Mouse (Mus musculus): ENCODE results near the gene Mast4.

Mast4 gene

DNA sequence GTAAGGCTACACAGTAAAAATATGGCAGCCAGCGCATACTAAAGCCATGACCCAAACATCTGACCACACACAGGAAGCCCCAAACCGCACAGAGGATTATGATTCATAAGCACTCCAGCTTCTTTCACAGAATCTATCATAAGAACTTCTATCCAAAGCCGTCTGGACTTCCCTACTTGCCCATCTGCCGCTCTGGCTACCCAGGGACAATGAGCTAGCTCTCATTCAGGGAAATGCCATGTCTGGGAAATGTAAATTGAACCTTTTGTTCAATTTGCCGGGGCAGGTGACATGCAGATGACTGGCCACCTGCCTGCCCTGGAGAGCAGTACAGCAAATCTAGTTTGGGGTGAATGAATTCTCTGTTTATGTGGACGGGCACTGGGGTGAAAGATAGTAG lies 438.4 kb downstream of the Mast4 start:
- DNase-seq (ENCODE audit: low read depth, low spot score) = peak; percentile 31

DNA sequence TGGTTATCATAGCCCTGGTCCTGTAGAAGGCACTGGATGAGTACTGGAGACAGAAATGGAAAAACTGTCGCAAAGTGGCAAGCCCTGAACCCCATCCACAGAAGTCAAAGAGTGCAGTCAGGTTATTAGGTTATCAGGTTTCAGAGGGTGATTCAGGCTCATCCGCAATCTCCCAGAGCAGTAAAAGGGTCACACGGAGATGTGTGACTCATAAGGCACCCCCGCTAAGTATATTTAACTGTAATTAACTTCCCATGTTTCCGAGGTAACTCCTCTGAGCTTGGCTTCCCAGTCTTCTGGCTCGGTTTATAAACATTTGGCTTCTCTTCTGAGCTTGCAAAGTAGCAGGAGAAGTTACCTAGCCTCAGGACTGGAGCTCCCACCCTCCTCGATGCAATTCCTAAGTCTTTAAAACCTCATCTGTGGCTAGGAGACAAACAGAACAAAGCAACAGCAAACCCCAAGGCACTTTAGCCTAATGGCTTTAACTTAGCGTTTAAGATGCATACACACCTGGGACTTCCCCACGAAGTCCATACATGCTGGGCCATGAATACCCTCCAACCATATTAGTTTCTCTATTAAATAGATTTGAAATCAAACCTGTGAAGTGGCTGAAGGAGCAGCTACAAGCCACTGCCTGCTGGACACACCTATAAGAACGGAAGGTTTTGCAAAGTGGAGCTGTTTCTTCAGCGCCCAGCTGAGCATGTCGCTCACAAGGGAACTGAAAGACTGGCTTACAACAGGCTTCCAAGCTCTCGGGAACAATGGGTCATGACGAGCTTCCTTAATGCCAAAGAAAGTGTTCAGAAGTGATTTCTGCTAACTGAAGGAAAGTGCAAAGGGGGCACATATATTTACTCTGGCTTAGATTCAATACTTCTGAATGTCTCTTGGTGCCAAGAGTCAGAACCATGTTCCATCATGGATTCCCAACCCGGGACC lies 439.7 kb downstream of the Mast4 start:
- DNase-seq (ENCODE audit: low read depth, low spot score) = no peak

DNA sequence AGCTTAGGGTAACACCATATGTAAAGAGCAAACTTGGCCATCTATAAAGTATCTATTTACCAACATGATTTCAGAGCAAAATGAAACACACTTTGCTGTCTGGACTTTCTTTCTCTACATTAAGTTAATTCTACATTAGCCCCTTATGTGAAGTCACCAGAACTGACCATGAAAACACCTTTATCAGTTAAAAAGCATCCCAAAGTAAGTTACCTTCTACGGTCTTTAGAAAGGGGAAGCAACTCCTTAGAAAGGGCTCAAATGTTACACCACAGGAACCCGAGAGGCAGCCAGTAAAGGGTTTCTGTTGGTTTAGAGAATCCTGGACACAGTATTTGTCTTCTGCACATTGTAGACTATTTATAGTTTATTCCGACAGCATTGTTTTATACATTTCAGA lies 441.5 kb downstream of the Mast4 start:
- no peak for DNase-seq (ENCODE audit: low read depth, low spot score)

DNA sequence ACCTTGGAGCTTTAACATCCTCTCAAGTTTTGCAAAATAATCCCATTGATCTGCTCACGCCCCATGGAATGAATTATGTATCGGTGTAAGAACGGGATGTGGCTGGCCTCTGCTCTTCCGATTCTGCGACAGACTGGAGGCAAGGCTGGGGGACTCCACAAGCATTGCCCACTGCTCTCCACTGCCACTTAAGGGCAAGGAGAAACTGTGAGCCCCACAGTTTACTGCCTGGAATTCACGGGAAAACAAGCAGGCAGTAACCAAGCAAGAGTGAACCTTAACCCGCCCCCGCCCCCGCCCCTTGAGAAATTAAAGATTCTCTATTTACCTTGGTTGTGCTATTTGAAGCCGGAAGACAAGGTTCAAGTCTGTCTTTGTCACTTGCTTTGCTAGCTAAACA lies 444.3 kb downstream of the Mast4 start:
- DNase-seq (ENCODE audit: low read depth, low spot score) = no peak

DNA sequence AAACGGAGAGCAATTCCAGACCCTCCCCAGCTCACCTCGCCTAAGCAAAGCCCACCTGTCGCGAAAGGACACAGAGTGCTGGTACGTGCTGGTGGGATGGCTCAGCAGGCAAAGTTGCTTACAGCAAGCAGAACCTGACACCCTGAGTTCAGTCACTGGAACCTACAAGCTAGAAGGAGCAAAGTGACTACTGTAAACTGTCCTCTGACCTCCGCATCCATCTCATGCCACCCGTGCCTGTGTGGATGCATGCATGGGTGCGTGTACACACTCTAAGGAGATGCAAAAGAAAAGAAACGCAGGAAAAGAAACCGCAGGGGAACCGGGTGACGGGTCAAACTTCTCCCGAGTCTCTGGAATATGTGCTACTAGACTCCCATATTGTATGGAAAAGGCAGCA lies 444.8 kb downstream of the Mast4 start:
- DNase-seq (ENCODE audit: low read depth, low spot score) = no peak

GRCm38 (mm10) chr13:102888895-102889490 lies 445.3 kb downstream of the Mast4 start:
- DNase-seq (ENCODE audit: low read depth, low spot score) = peak; percentile 10

DNA sequence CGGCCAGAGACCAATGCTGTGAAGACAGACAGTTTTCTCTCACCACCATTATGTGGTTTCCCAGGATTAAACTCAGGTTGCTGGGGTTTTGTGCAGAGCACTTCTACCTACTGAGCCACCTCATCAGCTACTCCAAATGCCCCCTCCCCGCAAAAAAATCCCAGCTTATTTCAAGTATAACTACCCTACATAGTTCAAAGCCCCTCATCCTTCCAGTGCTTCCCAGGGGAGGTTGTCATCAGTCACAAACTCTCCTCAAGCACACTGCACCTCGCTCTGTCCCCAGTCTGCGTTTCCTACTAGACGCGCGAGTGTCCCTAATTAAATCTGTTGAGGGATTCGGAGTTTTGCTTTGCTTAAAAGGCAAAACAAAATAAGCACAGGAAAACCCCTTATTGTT lies 446.1 kb downstream of the Mast4 start:
- DNase-seq (ENCODE audit: low read depth, low spot score) = no peak

DNA sequence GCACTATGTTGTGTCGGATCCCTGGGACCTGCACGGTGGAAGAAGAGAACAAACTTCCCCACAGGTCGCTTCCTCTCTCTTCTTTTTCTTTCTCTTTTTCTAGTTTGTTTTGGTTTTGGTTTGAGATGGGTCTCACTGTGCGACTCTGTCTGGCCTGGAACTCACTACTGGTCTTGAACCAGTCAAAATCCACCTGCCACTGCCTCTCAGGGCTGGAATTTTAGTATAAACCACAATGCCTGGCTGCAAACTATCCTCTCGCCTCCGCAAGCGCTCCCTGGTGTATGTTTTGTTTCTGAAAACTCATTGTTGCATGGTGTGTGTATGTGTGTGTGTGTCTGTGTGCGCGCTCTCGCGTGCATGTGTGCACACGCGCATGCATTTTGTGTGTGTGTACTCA lies 446.8 kb downstream of the Mast4 start:
- no peak for DNase-seq (ENCODE audit: low read depth, low spot score)

GRCm38 (mm10) chr13:102886788-102887187 lies 447.5 kb downstream of the Mast4 start:
- no peak for DNase-seq (ENCODE audit: low read depth, low spot score)

DNA sequence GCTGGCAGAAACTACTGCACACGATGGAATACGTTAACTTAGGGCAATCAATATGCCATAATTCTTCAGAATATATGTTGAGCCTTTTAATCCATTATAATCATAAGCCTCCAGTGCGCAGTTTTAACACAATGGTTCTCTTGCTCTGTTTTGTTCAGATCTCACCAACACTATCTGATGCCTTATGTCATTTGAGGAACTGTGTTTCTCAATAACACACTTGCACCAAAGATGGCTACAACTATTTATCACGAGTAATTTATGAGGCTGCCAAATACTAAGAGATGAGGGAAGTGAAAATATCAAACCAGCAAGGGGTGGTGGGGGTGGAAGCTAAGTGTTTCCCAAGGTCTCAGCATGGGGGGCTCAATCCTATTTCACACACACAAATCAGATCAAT lies 448.1 kb downstream of the Mast4 start:
- DNase-seq (ENCODE audit: low read depth, low spot score) = no peak

DNA sequence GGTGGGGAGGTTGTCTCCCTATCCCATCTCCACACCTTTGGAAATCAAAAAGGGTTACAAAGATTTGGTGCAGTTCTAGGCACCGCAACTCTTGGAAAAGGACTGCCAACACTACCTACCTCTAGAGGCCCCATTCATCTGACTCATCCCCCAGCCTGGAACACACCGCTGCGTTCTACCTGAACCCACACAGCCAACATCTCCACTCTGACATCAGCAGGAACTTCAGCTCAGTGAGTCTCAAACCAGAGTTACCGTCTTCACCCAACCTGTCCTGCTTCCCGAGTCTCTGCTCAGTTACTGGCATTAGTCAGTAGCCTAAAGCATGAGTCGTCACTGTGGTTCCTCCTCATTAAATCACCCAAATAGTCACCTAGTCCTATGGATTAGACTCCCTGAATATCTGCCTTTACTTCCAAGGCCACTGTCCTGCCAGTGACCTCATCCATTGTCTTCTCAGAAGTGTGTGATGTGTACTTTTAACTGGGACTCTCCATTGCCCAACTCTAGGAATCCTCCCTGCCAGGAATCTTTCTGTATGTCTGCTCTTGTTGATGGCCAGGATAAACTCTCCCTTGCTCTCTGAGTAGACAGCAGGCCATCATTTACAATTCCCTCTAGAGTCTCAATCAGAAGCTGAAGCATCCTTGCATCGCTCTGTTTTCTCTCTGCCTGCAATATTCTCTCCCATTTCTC lies 453.8 kb downstream of the Mast4 start:
- DNase-seq (ENCODE audit: low read depth, low spot score) = no peak

DNA sequence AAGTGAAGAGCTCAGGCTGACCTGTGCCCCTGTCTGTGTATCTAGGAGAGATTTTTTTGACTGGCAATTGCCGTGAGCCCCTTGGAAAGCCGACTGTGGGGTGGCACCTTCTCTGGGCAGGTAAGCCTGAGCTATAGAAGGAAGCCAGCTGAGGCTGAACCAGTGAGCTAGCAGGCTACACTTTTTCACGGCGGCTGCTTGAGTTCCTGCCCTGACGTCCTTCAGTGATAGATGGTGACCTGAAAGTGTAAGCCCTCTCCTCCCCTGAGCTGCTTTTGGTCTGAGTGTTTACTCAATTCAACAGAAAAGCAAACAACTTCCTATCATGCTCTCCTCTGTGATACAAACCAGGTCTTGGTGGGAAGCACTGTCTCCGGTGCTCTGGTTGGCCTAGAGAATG lies 455.7 kb downstream of the Mast4 start:
- DNase-seq (ENCODE audit: low read depth, low spot score) = no peak

DNA sequence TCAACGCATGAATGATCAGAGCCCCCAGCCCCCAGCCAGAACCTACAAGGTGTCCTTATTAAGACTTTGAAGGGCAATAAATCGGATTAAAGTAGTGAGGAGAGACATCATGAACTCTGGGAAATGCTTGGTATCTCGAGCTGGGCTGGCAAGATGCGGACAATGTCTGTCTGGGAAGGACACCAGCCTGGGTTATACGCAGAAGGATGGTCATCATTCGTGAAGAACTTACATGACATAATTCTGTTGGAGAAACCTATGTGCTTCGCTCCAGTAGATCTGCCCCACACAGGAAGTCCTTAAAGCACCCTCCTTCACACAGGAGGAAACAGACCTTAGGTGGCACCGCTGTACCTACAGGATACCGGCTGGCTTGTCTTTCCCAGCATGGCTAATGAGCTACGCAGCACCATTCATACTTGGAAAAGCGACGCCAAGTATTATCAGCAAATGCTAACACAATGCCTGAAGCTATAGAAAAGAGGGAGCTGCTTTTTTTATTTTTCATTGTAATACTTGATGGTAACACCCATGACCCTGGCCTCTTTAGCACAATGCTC lies 456.5 kb downstream of the Mast4 start:
- no peak for DNase-seq (ENCODE audit: low read depth, low spot score)

GRCm38 (mm10) chr13:102877154-102877553 lies 457.1 kb downstream of the Mast4 start:
- DNase-seq (ENCODE audit: low read depth, low spot score) = no peak

GRCm38 (mm10) chr13:102875520-102875919 lies 458.8 kb downstream of the Mast4 start:
- DNase-seq (ENCODE audit: low read depth, low spot score) = no peak

DNA sequence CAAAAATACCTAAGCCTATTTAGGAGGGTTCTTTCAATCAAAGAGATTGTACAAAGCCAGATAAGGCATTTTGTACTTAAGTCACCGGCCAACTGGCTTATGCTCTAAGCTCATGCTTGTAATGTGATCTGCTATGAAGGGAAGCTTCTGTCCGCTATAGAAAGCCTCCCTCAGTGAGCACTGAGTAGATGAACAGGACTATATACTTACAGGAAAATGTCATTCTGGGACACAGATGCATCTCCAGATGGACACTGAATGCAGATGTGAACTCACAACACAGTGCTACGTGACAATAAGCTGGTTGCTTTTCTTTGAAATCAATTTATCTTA lies 459.2 kb downstream of the Mast4 start:
- DNase-seq (ENCODE audit: low read depth, low spot score) = no peak

DNA sequence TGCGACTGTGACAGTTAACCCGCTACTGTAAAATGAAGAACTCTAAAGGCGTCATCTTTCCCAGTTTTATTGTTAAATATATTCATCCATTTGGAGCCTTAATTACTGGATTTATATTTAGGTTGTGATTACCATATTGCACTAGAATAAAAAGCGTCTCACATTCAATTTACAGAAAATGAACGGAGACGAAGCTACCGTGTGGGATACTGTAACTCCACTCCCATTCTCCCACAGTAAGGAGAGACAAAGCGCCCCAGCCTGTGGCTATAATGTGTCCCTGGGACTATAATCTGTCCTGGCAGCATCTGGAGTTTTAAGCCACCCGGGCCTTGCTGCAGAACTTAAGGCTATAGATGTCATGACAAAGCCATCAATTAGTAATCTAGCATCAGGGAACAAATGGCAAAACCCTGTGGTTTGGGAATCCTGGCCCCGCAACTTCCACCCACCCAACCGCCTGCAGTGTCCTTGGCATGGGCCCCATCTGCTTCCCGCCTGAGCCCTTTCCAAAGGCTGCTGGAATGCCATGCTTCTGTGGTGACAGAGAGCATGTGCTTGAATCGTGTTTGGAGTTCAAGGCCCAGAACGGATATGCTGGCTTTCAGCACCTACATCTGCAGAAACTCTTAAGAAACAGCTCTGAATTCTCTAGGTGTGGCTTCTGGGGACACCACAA lies 459.7 kb downstream of the Mast4 start:
- peak; percentile 12 for DNase-seq (ENCODE audit: low read depth, low spot score)

GRCm38 (mm10) chr13:102873412-102874016 lies 460.8 kb downstream of the Mast4 start:
- no peak for DNase-seq (ENCODE audit: low read depth, low spot score)

DNA sequence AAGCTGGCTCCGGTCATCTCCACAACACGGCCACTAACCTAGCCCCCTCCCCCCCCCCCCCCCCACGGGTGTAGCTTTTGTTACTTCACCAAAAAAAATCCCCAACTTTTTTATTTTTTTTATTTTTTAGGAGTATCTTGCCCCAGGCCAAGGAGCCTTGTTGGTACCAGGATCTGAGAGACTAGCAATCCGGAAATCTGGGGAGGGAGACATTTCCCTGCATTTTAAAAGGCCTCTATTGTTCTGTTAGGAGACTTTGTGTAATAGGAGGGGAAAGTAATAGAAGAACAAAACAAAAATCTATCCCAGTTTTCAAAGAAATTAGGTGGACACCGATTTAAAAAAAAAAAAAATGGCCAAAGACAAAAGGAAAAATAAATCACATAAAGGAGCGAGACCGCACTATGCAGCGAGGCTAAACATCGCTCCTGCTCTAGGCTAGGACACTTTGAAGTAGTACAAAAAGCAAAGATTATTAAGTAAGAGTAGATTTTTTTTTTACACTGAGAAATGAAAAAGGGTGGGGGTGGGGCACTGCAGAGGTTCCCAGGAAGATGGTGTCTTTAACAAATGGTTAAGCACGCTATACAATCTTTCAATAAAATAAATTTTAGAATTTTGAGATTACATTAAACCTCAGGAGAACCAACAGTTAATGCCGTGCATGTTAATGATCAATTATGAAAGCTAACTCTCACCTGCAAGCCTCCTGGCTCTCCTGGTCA lies 462.8 kb downstream of the Mast4 start:
- DNase-seq (ENCODE audit: low read depth, low spot score) = no peak

DNA sequence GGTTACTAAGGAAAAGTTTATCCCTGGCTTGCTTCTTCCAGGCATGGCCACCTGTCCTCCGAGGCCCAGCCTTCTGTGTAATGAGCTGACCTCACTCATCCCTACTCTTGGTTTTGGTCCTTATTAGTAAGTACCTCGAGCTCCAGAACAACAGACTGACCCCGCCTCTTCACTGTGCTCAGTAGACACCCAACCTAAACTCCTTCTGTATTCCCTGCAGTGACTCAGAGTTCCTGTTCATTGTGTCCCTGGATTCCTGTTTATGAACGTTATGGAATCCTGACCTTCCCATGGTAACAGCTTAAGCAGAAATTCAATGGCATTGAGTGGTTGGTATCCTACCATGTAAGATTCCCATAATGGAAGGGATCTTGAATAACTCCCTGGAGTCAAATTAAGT lies 464.8 kb downstream of the Mast4 start:
- DNase-seq (ENCODE audit: low read depth, low spot score) = no peak

DNA sequence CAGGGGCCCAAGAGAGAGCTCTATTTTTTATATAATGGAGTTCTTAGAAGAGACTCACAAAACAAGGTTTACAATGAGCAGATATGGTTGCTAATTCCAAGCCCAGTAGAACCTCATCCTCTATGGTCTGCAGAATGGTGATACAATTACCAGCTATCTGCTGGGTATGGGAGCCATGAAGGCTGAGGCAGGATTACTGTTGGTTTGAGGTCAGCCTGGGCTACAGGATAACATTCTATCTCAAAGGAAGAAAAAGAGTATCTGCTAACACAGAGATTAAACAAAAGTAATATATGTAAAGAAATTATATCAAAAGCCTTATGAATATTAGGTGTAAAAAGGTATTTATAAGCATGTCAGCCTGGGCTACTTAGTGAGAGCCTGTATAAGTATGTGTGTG lies 467.5 kb downstream of the Mast4 start:
- DNase-seq (ENCODE audit: low read depth, low spot score) = no peak
